Mouse (Mus musculus): ENCODE data around the gene Slc22a1.

Slc22a1 gene

GRCm38 (mm10) chr17:12675646-12676045 lies at the start of gene Slc22a1:
Gene Slc22a1, minus strand, starts transcription at chr17:12675829.
- DNase-seq, result peak; percentile 48

- peak; percentile 53 for DNase-seq
Observed at GRCm38 (mm10) chr17:12724767-12725744, 49.4 kb upstream of the Slc22a1 start.

GRCm38 (mm10) chr17:12723986-12724766 lies 48.5 kb upstream of the Slc22a1 start:
- DNase-seq, result peak; percentile 32

GRCm38 (mm10) chr17:12722622-12723021 lies 47.0 kb upstream of the Slc22a1 start:
- no peak for DNase-seq

GRCm38 (mm10) chr17:12721118-12721886 lies 45.7 kb upstream of the Slc22a1 start:
- no peak for DNase-seq

- no peak for DNase-seq
Observed at GRCm38 (mm10) chr17:12718251-12718650, 42.6 kb upstream of the Slc22a1 start.

- DNase-seq, result no peak
Observed at GRCm38 (mm10) chr17:12717445-12717844, 41.8 kb upstream of the Slc22a1 start.

GRCm38 (mm10) chr17:12715032-12715431 lies 39.4 kb upstream of the Slc22a1 start:
- DNase-seq, result no peak

GRCm38 (mm10) chr17:12714080-12714561 lies 38.5 kb upstream of the Slc22a1 start:
- DNase-seq, result peak; percentile 31

GRCm38 (mm10) chr17:12712993-12713392 lies 37.4 kb upstream of the Slc22a1 start:
- no peak for DNase-seq

GRCm38 (mm10) chr17:12712191-12712590 lies 36.6 kb upstream of the Slc22a1 start:
- DNase-seq, result no peak

- no peak for DNase-seq
Observed at GRCm38 (mm10) chr17:12710976-12711375, 35.3 kb upstream of the Slc22a1 start.

GRCm38 (mm10) chr17:12710050-12710780 lies 34.6 kb upstream of the Slc22a1 start:
- DNase-seq, result no peak

GRCm38 (mm10) chr17:12708398-12708797 lies 32.8 kb upstream of the Slc22a1 start:
- no peak for DNase-seq

- no peak for DNase-seq
Observed at GRCm38 (mm10) chr17:12706590-12707049, 31.0 kb upstream of the Slc22a1 start.

GRCm38 (mm10) chr17:12702901-12703300 lies 27.3 kb upstream of the Slc22a1 start:
- no peak for DNase-seq

- no peak for DNase-seq
Observed at GRCm38 (mm10) chr17:12700373-12700772, 24.7 kb upstream of the Slc22a1 start.

GRCm38 (mm10) chr17:12691899-12692298 lies 16.3 kb upstream of the Slc22a1 start:
- no peak for DNase-seq

GRCm38 (mm10) chr17:12689537-12689936 lies 13.9 kb upstream of the Slc22a1 start:
- peak; percentile 55 for DNase-seq

GRCm38 (mm10) chr17:12688427-12689110 lies 12.9 kb upstream of the Slc22a1 start:
- DNase-seq, result peak; percentile 65
